Mouse (Mus musculus): ENCODE measurements around the gene Rit1.
A peak's percentile ranks its signal among the peaks of the same experiment; 100 is the strongest.
"Not testable (repeated sequence)": the region's sequence is repeated elsewhere in the genome, so short reads cannot be mapped to it uniquely, and the experiment has no call there.

Rit1 gene

DNA sequence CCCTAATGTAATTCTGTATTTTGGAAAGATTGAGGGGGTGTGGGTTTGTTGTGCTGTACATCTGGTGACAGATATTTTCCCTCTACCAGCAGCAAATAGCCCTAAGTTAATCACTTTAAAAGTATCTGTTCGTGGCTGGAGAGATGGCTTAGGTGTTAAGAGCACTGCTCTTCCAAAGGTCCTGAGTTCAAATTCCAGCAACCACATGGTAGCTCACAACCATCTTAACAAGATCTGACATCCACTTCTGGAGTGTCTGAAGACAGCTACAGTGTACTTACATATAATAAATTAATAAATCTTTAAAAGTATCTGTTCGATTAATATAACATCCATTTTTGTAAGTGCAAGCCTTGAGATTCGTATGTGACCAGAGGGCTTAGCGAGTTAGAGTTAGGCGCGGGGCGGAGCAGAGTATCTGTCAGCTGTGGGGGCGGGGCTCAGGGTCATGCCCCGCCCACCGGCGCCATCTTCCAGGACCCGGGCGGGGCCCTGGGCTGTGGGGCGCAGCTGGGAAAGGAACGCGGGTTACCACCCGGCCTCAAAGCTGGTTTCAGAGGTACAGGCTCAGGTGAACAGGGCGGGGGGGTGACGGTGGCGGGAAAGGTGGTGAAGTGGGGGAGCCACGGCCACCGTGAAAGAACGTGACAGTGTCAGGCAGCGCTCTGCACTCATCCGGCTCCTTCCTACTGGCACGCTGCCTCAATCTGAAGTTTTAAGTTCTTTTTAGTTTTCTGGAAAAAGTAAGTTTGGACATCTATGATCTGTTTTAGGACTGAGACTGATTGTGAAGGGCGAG is at the start of gene Rit1:
TSS of gene Rit1 (plus strand) at position 440 of the 799 bp plus-strand sequence.
- DNase-seq (ENCODE audit: low spot score in 2 of 2): peak; percentile 43 to 69

DNA sequence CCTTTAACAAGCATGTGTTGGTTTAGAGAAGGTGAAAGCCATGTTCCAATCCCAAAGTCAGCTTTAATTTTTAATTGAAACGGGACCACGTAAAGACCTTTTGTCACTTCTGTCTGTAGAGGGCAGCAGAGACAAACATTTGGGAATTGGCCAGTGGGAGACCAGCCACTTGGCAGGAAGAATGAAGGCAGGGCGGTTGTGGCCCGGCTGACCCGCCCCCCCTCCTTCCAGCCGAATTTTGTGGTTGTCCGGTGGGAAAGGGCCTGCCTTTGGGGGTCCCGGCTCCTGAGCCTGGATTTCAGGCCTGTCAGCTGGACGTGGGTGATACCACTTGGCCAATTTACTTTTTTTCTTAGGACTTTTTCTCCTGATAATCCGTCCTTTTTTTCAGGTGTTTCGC is 39.2 kb upstream of the Rit1 start:
- peak in 1 of 2 experiments; percentile 25 for DNase-seq (ENCODE audit: low spot score in 2 of 2)

DNA sequence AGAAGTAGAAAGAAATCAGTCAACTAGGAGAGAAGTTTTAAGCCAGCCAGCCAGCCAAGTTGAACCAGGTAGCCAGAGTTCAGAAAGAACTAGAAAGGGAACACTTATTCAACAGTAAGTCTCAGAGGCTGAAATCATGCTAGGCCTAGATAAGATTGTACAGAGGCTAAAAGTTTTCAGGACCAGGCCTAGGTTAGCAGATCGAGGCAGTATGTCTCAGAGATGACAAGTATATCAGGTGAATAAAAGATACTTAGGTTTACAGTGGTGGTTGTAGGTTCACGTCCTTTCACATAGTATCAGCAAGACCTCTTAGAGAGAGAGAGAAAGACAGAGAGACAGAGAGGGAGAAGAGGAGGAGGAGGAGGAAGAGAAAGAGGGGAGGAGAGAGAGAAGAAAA is 32.8 kb upstream of the Rit1 start:
- no peak for DNase-seq (ENCODE audit: low spot score in 2 of 2)

DNA sequence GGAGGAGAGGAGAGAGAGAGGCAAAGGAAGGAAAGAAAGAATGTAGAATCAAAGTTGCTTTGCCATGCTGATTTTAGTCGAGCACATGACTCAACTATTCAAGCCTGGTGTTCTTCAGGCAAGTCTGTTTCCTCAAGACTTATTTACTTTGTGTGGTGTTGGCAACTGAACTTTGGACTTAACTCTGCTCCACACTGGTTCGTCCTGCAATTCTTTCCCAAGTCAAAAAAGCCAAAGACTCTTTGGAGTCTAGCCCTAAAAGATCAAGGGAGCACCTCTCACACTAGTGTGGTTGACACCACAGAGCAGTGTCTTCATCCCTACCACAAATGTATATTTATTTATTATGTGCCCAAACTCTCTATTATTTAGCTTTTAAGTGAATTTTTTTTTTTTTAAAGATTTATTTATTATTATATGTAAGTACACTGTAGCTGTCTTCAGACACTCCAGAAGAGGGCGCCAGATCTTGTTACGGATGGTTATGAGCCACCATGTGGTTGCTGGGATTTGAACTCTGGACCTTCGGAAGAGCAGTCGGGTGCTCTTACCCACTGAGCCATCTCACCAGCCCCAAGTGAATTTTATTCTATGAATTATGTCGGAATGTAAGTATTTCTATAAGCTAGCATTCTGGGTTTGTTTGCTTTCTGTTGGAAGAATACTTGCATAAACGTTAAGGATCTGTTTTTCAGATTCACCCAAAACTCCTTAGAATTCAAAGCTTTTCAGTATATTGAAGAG is 32.2 kb upstream of the Rit1 start:
- no peak for DNase-seq (ENCODE audit: low spot score in 2 of 2)

DNA sequence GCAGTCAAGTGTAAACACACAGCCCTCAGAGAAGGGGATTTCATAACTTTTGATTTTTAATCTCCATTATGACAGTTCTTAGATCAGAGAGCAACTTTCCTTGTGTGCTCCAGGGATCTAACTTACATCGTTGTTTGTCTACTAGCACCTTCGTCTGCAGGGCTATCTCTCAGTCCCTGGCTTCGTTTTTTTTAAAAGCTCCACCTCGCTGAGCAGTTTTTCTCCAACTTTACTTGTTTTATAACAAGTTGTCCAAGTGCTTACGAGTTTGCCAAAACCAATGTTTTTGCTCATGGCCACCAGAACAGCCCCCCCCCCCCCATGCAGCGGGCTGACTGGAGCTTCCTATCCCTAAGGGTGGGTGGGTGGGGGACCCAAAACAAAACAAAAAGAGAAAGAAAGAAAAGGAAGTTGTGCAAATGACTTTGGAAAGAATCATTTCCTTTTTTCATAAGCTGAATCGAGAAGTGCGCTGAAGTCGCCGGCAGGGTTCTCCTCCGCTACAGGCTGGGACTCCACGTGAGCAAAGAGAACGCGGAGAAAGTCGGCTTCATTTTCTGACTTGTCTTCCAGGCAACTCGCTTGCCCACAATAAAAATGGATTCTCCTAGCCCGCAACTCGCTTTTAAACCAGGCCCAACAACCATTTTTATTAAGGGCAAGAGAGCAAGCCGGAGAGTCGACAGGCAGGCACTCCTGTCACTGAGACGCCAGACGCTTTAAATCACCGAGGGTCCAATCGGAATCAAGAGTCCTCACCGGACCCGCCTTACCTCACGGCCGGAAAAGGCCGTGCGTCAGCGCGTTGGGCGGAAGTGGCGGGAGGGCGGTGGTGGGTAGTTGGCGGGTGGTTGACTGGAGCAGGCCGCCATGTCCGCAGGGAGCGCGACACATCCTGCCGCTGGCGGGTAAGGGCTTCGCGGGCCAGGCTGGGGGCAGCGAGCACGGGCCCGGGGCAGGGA is 31.4 kb upstream of the Rit1 start, which contains the start of gene Khdc4:
TSS of gene Khdc4 (plus strand) at position 824 of the 962 bp plus-strand sequence.
- peak; percentile 96 for DNase-seq (ENCODE audit: low spot score in 2 of 2)

DNA sequence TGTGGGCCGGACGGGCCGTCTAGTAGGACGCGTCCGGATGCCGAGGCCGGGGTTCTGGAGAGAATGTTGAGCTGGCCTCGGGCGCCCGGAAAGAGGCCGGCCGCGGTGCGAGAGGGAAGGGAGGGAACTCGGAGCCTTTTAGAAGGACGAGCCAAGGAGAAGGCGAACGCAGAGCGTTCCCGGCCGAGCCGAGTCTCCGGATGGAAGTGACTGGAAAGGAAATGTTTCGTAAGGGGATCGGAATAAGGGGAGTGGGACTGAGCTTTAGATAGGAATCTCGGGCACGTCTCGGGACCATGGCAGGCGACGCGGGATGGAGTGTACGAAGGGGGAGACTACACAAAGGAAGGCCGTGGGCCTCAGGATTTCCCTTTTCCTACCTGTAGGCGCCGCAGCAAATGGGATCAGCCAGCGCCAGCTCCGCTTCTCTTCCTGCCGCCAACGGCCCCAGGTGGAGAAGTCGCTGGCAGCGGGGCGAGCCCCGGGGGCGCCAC is 30.6 kb upstream of the Rit1 start:
- peak in 1 of 2 experiments; percentile 47 for DNase-seq (ENCODE audit: low spot score in 2 of 2)

DNA sequence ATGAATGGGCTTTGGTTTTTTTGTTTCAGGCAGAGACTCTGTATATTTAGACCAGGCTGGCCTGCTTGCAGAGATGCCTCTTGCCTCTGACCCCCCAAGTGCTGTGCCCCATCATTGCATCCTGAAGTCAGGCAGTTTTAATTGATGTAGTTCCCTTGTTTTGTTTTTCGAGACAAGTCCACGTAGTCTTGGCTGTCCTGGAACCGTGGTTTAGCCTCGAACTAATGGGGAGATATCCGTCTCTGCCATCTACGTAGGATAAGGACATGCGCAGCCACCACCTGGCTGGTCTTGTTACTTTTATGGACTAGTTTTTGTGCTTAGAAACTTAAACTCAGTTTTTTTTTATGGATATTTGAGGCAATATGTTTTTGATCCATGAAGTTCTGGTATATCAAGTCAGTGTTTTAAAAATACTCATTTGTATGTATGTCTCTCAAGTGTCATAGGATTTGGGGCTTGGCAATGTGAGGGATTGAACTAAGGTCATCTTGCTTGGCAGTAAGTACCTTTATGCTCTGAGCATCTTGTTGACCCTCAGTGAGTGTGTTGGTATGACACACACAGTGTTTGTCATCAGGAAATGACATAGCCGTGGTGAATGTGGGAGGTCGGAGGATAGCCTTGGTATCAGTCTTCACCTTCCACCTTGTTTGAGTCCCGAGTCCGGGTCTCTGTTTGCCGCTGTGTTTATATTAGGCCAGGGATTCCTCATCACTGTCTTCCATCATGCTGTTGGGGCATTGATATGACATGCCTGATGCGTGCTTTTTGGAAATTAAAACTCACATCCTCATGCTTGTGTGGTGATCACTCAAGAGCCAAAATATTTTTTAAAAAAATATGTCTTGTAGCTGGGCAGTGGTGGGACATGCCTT is 29.7 kb upstream of the Rit1 start:
- no peak for DNase-seq (ENCODE audit: low spot score in 2 of 2)

DNA sequence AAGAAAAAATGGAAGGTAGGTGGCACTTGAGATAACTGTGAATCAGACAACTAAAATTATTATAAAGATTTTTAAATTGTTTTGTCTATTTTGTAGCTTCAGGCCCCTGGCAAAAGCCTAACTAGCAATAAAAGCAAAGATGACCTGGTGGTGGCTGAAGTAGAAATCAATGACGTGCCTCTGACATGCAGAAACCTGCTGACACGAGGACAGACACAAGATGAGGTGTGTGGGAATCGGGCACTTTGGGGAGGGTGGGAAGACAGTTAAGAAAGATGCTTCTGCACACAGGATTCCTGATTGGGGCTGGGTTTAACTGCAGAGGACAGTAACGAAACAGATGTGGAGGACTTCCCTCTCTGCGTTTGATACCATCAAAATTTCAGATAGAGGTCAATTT is 27.6 kb upstream of the Rit1 start:
- no peak for DNase-seq (ENCODE audit: low spot score in 2 of 2)

DNA sequence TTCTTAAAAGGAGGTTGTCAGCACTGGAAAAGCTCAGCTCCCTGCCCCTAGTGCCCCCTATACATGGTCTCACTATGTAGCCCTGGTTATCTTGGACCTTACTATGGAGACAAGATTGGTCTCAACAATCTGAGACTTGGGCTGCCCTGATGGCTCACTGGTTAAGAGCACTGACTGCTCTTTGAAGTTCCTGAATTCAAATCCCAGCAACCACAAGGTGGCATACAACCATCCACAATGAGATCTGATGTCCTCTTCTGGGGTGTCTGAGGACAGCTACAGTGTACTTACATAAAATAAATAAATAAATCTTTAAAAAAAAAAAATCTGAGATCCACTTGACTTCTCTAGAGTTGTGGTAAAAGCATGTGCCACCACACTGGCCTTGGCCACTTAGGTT is 21.1 kb upstream of the Rit1 start:
- no peak for DNase-seq (ENCODE audit: low spot score in 2 of 2)

DNA sequence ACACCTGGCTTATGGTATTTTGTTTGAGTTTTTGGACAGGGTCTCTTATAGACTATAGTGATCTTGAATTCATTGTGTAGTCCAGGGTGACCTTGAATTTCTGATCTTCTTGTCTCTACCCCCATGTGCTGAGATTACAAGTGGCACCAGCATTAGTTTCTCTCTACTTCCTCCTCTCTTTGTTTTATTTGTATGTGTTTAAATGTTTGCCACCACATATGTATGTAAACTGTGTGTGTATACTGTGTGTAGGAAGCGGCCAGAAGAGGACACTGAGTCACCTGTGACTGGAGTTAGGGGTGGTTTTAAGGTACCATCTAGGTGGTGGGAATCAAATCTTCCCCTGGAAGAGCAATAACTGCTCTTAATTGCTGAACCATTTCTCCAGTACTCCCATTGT is 18.6 kb upstream of the Rit1 start:
- no peak for DNase-seq (ENCODE audit: low spot score in 2 of 2)

DNA sequence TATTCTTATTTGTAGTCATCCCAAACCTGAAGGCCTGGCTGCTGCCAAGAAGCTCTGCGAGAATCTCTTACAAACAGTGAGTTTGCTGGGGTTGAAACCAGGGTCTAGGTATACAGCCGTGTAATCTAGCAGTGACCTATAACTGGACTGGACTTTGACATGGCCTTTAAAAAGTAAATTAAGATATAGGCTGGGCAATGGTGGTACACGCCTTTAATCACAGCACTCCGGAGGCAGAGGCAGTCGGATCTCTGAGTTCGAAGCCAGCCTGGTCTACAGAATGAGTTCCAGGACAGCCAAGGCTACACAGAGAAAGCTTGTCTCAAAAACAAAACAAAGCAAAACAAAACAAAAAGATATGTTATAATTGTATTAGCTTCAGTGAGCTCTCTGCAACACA is 17.8 kb upstream of the Rit1 start:
- no peak for DNase-seq (ENCODE audit: low spot score in 2 of 2)

DNA sequence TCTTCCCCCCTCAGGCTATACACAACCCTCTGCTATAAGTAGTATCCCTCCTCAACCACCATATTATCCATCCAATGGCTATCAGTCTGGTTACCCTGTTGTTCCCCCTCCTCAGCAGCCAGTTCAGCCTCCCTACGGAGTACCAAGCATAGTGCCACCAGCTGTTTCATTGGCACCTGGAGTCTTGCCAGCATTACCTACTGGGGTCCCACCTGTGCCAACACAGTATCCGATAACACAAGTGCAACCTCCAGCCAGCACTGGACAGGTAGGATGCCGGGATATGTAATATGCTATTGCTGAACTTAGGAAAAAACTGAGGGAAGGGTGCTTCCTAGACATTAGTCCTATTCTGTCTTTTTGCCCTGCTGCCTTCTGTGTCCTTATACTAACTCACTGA is 16.4 kb upstream of the Rit1 start:
- no peak for DNase-seq (ENCODE audit: low spot score in 2 of 2)

DNA sequence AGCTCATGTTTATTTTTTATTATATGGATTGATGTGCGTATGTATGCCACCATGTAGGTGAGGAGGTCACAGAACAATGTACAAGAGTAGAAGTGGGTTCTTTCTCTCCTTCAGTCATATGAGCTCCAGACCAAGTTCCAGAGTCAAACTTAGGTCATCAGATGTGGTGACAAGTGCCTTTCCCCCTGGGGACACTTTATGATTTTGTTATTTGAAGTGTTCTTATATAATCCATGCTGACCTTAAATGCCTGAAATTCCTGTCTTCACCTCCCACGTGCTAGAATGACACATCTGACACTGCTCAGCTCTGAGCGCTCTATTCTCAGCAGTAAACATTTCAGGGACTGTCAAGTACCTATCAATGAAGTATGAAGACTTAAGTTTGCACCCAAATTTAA is 15.4 kb upstream of the Rit1 start:
- DNase-seq (ENCODE audit: low spot score in 2 of 2): no peak

DNA sequence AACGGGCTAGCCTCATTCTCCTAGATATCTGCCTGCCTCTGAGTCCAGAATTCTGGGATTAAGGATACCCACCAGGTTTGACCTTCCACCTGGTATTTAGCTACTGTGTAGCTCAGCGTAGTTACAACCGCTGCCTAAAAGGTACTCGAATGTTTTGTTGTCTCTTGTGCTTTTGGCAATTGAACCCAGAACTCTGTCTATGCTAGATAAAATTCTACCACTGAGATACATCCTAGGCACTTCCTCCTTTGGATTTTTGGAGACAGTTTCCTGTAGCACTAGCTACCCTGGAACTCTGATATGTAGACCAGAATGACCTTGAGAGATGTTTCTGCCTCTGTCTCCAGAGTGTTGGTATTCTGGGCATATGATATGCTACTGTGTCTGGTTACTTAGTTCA is 2.9 kb upstream of the Rit1 start:
- no peak for DNase-seq (ENCODE audit: low spot score in 2 of 2)

DNA sequence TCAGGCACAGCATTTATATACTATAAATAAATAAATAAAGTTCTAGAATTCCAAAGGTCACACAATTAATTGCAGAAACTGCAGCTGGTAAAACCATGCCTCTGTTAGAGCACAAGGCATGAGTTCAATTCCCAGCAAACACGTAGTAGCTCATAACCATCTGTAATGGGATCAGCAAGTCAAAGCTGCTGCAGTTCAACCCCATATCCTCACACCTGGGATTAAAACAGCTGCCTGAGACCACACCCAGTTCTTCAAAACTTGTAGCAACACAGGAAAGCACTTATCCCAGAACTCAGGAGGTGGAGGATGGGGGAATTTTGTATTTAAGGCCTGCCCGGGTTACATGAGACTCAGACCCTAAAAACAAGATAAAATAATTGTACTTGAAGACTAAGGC is 1.9 kb upstream of the Rit1 start:
- no peak for DNase-seq (ENCODE audit: low spot score in 2 of 2)

DNA sequence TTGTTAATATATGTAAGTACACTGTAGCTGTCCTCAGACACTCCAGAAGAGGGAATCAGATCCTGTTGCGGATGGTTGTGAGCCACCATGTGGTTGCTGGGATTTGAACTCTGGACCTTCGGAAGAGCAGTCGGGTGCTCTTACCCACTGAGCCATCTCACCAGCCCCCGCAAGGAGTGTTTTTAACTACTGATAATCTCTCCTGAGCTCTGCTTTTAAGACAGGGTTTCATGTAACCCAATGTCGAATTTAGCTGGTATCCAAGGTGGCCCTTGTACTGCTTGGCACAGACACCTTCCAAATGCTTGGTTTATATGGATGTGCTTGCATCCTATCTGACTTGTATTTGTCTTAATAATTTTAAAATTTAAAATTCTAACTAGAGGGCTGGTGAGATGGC is 922 bp upstream of the Rit1 start:
- DNase-seq (ENCODE audit: low spot score in 2 of 2): not testable (repeated sequence)

DNA sequence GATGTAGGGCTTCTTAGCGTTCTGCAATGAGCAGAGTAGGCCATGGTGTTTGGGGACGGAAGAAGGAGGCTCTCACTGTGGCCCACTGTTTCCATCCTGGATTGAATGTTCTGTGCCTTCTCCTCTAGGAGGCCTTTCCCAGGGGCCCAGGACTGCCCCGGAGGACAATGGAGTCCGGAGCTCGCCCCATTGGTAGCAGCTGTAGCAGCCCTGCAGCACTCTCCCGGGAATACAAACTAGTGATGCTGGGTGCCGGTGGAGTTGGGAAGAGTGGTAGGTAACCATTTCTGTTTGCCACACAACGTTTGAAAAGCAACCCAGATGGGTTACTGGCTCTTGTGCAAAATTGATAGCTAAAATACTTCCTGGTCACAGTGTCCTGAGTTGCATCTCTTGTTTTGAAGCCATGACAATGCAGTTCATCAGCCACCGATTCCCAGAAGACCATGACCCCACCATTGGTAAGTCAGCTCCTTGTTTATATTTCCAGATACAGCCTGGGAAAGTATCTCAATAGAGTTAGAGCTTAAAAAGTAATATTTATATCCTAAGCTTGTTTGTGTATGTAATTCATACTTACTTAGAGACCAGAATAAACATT is 660 bp downstream of the Rit1 start:
- DNase-seq (ENCODE audit: low spot score in 2 of 2): peak in 1 of 2 experiments; percentile 30

DNA sequence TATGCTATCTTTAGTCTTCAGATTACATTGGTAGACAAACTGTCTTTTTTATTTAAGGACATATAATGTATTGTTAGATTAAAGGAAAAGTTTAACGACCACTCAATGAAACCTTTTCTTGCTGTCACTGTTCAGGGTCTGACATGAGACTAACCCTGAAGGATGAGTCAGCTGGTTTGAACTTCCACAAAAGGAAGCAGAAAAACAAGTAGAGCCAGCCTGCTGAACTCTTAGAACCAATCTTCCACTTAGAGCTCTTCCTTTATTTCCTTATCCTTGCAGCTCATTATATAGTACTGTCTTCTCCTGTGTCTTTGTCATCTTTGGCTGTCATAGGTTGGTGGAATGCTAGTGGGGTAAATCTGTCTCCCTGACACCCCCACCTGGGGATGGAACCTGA is 1.2 kb downstream of the Rit1 start:
- DNase-seq (ENCODE audit: low spot score in 2 of 2): no peak

DNA sequence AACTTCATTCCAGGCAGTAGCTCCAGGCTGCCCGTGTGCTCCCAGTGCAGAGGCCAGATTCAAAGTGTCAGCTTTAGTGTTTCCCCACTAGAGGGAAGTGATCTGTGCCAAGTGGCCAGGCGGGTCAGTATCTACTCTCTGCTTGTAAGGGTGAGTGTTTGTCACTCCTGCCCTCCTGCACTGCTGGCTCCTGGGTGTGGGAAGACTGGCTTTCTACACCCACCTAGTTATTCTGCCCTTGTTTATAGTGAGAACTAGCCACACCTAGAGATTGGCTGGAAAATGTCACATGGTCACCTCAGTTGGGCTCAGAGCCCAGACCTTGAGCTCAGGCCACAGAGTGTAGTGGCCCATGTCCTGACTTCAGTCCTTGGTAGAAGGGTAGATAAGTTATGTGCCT is 2.5 kb downstream of the Rit1 start:
- no peak for DNase-seq (ENCODE audit: low spot score in 2 of 2)

DNA sequence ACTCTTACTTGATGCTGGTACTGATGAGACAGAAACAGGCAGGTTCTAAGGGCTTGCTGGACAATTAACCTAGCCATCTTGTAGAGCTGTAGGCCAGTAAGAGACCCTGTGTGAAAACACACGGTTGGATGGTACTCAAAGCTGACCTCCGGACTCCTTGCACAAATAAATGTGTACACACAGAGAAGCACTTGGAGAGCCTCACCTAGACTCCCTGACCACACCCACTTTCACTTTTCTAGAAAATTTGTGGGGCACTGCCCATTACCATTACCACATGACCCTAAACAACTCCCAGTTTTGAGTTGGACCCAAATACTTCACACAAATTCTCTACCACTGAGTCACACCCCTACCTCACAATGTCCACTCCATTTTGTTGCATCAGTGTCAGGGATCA is 19.9 kb downstream of the Rit1 start:
- no peak for DNase-seq (ENCODE audit: low spot score in 2 of 2)
